Mouse (Mus musculus) kidney, embryonic 15.5 days (tissue): ENCODE measurements around the gene Med1. TPM values are rescaled to one million over a fixed set of nuclear protein-coding genes. Genes with fewer than 3 reads are reported as not detected.

Experiments used
- ATAC-seq: fragments of 200-750 bp; cut with Nextera tagmentation; replicated peaks from 2 replicates; pipeline ENCODE4 v1.8.0; 2017; ENCODE audit warnings: moderate TSS enrichment; ENCODE audit not compliant: low FRiP score
- H3K27ac ChIP-seq: fragments of 300-500 bp; sonication (generic); 2 replicates; pipeline ENCODE4 v1.5.1; 2015; ENCODE audit warnings: mild to moderate bottlenecking, inconsistent platforms
- H3K27me3 ChIP-seq: fragments of 300-500 bp; sonication (generic); 2 replicates; pipeline ENCODE4 v1.6.1; 2015; ENCODE audit warnings: inconsistent platforms
- H3K36me3 ChIP-seq: fragments of 300-500 bp; sonication (generic); 2 replicates; pipeline ENCODE4 v1.6.1; 2015; ENCODE audit warnings: inconsistent platforms
- H3K4me1 ChIP-seq: fragments of 300-500 bp; sonication (generic); 2 replicates; pipeline ENCODE4 v1.6.1; 2015; ENCODE audit warnings: inconsistent platforms
- H3K4me2 ChIP-seq: fragments of 300-500 bp; sonication (generic); 2 replicates; pipeline ENCODE4 v1.6.1; 2015; ENCODE audit warnings: moderate library complexity, mild to moderate bottlenecking, inconsistent platforms
- H3K4me3 ChIP-seq: fragments of 300-500 bp; sonication (generic); replicated peaks from 2 replicates; pipeline ENCODE4 v1.5.1; 2015; ENCODE audit warnings: mild to moderate bottlenecking, inconsistent platforms
- H3K9ac ChIP-seq: fragments of 300-500 bp; sonication (generic); 2 replicates; pipeline ENCODE4 v1.6.1; 2015; ENCODE audit warnings: mild to moderate bottlenecking, inconsistent platforms
- H3K9me3 ChIP-seq: fragments of 300-500 bp; sonication (generic); replicated peaks from 2 replicates; pipeline ENCODE4 v1.6.1; 2016; ENCODE audit warnings: inconsistent platforms
- whole genome bisulfite sequencing: fragments of 180-500 bp; shearing (Covaris S2); methylation state at CpG from one replicate; pipeline ENCODE4 v1.1.7; 2015; ENCODE audit warnings: mixed read lengths; 5-methylcytosine and 5-hydroxymethylcytosine counted together
- microRNA-seq: library from miRNA; unstranded; fragments of <30 nt; microRNA quantifications from one replicate; pipeline ENCODE4, GENCODE M21; 2016
- polyA plus RNA-seq: library from polyadenylated mRNA; unstranded; fragments of >200 nt; fragmentation: Nextera tagmentation; extraction: Ambion mirVana; gene quantifications from 2 replicates; pipeline ENCODE4 v1.2.1, GENCODE M21; 2015

The Med1 gene
- polyA plus RNA-seq, 1 experiment from 2014 or later = 66.6 TPM

DNA sequence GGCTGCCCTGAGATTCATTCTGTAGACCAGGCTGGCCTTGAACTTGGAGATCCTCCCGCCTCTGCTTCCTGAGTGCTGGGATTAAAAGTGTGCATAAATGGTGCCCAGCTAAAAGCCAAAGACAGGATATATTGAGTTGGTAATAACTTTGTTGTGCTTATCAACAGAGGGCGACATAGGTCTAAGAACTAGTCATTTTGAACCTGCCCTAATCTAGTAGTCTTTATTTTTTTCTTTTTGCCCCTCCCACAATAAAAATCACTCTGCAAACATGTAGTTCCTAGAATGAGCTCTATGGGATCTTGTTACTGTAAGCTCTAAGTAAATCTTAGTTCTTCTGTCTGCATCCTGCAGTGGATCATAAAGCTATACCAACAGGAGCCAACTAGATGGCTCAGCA, 50.5 kb downstream of the Med1 start:
- Histone ChIP-seq H3K9me3 (no peaks in the 10 kb centered on the region), H3K27ac (no peak overlapping the region), H3K4me1 (peaks cover 4% of the 10 kb centered on the region), H3K36me3 (no peaks in the 10 kb centered on the region), H3K4me2 (no peak overlapping the region), H3K9ac (no peak overlapping the region), H3K27me3 (no peaks in the 10 kb centered on the region), H3K4me3 (no peak overlapping the region)
- 96% methylated on average over 2 of the region's 2 CpGs for WGBS
- no peak for ATAC-seq

DNA sequence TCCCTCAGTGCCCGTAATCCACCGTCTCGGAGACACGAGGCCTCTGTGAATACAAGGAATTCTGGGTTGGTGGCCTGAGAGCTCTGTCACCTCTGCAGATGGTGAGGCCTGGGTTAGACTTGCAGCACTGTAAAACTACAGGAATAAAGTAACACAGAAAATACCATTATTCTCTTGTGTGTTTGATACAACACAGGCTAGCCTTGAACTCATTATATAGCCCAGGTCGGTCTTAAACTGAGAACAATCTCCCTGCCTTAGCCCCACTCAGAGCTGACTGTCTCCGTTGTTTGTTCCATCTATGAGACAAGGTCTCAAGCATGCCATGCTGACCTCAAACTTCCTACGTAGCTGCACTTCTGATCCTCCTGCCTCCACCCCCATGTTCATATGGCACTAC, 54.2 kb downstream of the Med1 start:
- 68% methylated on average over 7 of the region's 7 CpGs for WGBS
- ATAC-seq = no peak
- no peak overlapping the region for H3K9ac ChIP-seq

DNA sequence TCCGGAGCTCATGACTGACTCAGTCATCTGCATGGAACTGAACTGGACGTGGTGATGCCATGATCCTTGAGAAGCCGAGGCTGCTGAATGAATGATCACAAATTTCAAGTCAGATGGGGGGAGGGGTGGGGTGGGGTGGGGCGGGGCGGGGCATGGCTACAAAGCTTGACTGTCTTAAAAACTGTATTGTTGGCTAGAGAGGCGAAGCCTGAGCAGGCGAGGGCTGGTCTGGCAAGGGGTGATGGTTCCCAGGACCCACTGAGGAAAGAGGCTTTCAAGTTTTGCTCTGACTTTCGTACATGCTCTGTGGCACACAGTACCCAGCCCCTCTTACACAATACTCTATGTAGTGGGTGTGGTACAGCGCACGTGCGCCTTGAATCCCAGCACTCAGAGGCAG, 55.3 kb downstream of the Med1 start:
- no peaks in the 10 kb centered on the region for H3K4me1 ChIP-seq
- no peaks in the 10 kb centered on the region for H3K27me3 ChIP-seq
- no peak overlapping the region for H3K4me3 ChIP-seq
- H3K4me2 ChIP-seq = no peak overlapping the region
- ATAC-seq = no peak
- H3K9me3 ChIP-seq = no peaks in the 10 kb centered on the region
- H3K36me3 ChIP-seq = peaks cover 8% of the 10 kb centered on the region; the same call in 1 of the 2 replicates
- H3K27ac ChIP-seq = no peak overlapping the region
- 93% methylated on average over 11 of the region's 11 CpGs for WGBS
- H3K9ac ChIP-seq = no peak overlapping the region

More for the DNA sequence above, 54.2 kb downstream of the Med1 start:
- Histone ChIP-seq H3K27ac (no peak overlapping the region), H3K9me3 (no peaks in the 10 kb centered on the region), H3K4me2 (no peak overlapping the region), H3K27me3 (no peaks in the 10 kb centered on the region), H3K4me1 (no peaks in the 10 kb centered on the region), H3K36me3 (peaks cover 8% of the 10 kb centered on the region; the same call in 1 of the 2 replicates), H3K4me3 (no peak overlapping the region)

DNA sequence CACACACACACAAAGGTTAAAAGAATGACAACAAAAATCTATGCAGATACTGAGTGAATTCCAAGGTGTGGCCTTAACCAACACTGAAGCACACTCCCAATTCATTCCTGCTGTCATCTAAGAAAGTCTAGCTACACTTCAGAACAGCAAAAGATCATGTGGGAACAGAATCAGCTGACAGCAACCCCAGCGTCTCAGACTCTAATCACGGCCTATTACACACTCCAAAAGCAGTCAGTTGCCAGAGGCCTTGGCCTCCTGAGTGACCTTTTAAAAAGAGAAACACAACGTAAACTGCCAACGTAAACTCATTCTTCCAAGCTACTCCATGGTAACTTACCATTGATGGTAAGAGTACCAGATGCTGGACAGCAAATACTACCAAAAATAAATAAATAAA, 58.1 kb downstream of the Med1 start:
- Histone ChIP-seq H3K9me3 (no peaks in the 10 kb centered on the region), H3K4me3 (no peak overlapping the region), H3K9ac (no peak overlapping the region), H3K27me3 (no peaks in the 10 kb centered on the region), H3K4me1 (no peaks in the 10 kb centered on the region), H3K27ac (no peak overlapping the region), H3K4me2 (no peak overlapping the region), H3K36me3 (peaks cover 8% of the 10 kb centered on the region; the same call in 1 of the 2 replicates)
- WGBS = 60% methylated on average over 4 of the region's 4 CpGs
- ATAC-seq = no peak

DNA sequence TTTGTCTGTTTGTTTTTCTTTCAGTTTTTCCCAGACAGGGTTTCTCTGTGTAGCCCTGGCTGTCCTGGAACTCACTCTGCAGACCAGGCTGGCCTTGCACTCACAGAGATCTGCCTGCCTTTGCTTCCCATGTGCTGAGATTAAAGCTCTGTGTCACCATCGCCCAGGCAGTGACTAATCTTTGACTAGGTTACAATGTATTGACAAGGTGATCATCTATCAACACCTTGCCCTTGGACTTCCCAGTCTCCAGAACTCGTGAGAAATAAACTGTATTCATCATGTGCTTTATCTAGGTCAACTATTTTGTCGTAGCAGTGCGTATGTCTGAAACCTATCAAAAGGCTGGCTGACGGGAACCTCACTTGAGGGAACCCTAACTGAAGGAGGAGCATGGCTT, 69.7 kb downstream of the Med1 start:
- Histone ChIP-seq H3K4me2 (no peak overlapping the region), H3K36me3 (peaks cover 45% of the 10 kb centered on the region), H3K9me3 (no peaks in the 10 kb centered on the region), H3K27ac (no peak overlapping the region), H3K27me3 (no peaks in the 10 kb centered on the region), H3K4me1 (no peaks in the 10 kb centered on the region), H3K4me3 (no peak overlapping the region), H3K9ac (no peak overlapping the region)
- WGBS = 93% methylated on average over 5 of the region's 5 CpGs
- ATAC-seq = no peak

DNA sequence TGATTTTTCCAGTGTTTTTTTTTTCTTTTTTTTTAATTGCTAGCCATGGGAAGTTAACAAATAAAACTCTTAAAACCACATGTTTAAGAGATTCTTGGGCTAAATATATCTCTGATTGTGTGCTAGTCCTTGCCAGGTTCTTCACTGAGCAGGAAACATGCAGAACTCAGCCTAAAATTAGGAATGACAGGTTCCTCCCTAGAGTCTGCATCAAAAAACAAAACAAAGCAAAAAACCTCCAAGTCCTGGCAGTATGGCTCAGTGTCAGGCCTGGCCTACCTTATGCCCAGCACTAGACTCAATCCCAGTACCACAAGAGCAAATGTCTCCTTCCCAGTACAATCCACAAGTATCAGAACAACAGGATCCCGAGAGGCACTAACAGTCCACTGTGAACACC, 78.7 kb downstream of the Med1 start:
- H3K4me2 ChIP-seq = no peak overlapping the region
- whole genome bisulfite sequencing = 96% methylated on average over 1 of the region's 1 CpGs

DNA sequence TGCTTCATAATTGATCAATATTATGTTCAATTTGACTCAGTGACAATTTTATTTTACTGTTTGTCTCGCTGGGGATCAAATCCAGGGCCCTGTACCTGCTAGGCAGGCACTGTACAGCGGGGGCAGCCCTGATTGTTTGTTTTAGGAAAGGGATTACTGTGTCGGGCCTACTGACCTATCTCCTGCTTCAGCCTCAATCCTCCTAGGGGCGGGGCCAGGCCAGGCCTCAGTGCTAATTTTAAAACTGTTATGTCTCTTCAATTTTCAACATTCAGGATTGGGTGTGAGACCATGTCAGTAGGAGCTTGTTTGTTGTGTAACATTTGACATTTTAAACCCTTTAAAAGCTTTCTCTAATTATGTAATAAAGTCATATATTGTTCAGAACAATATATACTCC, 79.6 kb downstream of the Med1 start:
- no peaks in the 10 kb centered on the region for H3K27me3 ChIP-seq
- no peak overlapping the region for H3K27ac ChIP-seq
- no peaks in the 10 kb centered on the region for H3K4me1 ChIP-seq
- H3K9me3 ChIP-seq = no peaks in the 10 kb centered on the region
- 68% methylated on average over 4 of the region's 4 CpGs for WGBS
- no peak for ATAC-seq
- no peak overlapping the region for H3K4me3 ChIP-seq
- no peak overlapping the region for H3K4me2 ChIP-seq
- no peak overlapping the region for H3K9ac ChIP-seq
- peaks cover 57% of the 10 kb centered on the region for H3K36me3 ChIP-seq

More for the DNA sequence above, 78.7 kb downstream of the Med1 start:
- Histone ChIP-seq H3K27ac (no peak overlapping the region), H3K9ac (no peak overlapping the region), H3K27me3 (no peaks in the 10 kb centered on the region), H3K4me3 (no peak overlapping the region), H3K9me3 (no peaks in the 10 kb centered on the region), H3K4me1 (no peaks in the 10 kb centered on the region), H3K36me3 (peaks cover 52% of the 10 kb centered on the region)
- no peak for ATAC-seq

DNA sequence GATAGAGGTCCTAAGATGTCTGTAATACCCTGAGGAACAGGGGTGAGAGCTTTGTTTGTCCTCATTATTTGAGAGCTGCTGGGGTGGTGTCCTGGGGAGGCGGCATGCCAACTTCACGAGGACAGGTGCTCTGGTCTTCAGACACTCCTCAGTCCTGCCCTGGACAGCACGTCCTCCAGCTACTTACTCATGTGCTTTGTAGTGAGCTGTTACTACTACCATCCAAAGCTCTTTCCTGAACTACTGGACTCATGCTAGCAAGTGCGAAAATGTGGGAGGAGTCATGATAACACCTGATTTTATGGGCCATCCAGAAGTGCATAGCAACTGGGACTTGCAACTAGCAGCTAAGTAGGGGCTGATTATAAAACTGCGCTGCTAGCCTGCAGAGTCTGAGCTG, 83.4 kb downstream of the Med1 start:
- 76% methylated on average over 5 of the region's 5 CpGs for WGBS
- Histone ChIP-seq H3K4me2 (no peak overlapping the region), H3K9ac (no peak overlapping the region), H3K4me1 (no peaks in the 10 kb centered on the region), H3K4me3 (no peak overlapping the region), H3K36me3 (peaks cover 85% of the 10 kb centered on the region), H3K27ac (no peak overlapping the region), H3K27me3 (no peaks in the 10 kb centered on the region), H3K9me3 (no peaks in the 10 kb centered on the region)
- no peak for ATAC-seq

Small RNA genes within 50 kb of the gene (microRNA-seq; reads per million reads assigned to microRNA genes)
- gene Gm27399 = not detected

Other genes starting within 250 kb of the Med1 start
- gene Plxdc1, start 206.8 kb downstream of the Med1 start, polyA plus RNA-seq = 1.7 and 2.0 TPM in 2 replicates
- gene Arl5c, start 197.1 kb downstream of the Med1 start, polyA plus RNA-seq = 9.9 and 10.1 TPM in 2 replicates
- 14.6 and 15.2 TPM in 2 replicates for gene Cacnb1, start 170.3 kb downstream of the Med1 start, polyA plus RNA-seq
- gene Rpl19, start 166.6 kb downstream of the Med1 start, polyA plus RNA-seq = 1,072 and 1,152 TPM in 2 replicates
- gene Stac2, start 139.8 kb downstream of the Med1 start, polyA plus RNA-seq = 3.7 and 4.3 TPM in 2 replicates
- gene Fbxl20, start 42.9 kb downstream of the Med1 start, polyA plus RNA-seq = 18.0 and 20.3 TPM in 2 replicates
- gene Cdk12, start 9.8 kb upstream of the Med1 start, polyA plus RNA-seq = 10.9 and 11.9 TPM in 2 replicates
- not detected in 2 replicates for gene Neurod2, start 136.4 kb upstream of the Med1 start, polyA plus RNA-seq
- gene Ppp1r1b, start 155.1 kb upstream of the Med1 start, polyA plus RNA-seq = 2.8 and 6.8 TPM in 2 replicates
- gene Stard3, start 165.1 kb upstream of the Med1 start, polyA plus RNA-seq = 46.4 and 53.1 TPM in 2 replicates
- gene Tcap, start 190.5 kb upstream of the Med1 start, polyA plus RNA-seq = 2.5 and 3.5 TPM in 2 replicates
- gene Pnmt, start 193.2 kb upstream of the Med1 start, polyA plus RNA-seq = 2.7 and 3.8 TPM in 2 replicates
- gene Pgap3, start 207.2 kb upstream of the Med1 start, polyA plus RNA-seq = 16.9 and 17.5 TPM in 2 replicates
- 46.2 and 48.0 TPM in 2 replicates for gene Erbb2, start 219.2 kb upstream of the Med1 start, polyA plus RNA-seq
- gene Mien1, start 245.7 kb upstream of the Med1 start, polyA plus RNA-seq = 101 and 106 TPM in 2 replicates